ENCODE assay signal across 11 mouse cellular contexts in the genomic region with DNA sequence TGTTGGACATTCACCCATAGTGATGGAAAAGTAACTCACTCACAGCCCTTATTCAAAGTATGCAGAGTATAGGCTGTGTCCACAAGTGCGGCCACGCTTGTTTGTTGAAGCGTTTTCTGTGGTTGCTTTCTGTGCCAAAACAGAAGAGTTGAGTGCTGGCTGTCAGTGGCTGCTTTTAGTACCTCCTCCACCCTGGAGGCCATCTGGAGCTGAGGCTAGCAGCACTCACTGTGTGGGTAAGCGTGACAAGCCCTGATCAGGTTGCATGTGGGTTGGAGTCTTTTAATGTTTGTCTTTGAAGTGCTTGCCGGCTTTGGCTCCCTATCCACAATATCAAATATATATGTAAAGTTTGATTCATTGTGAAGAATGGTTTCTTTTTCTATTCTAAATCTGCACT.
DNase-seq lines count a peak whose midpoint lies in the region; ATAC-seq lines count a peak whose summit lies in the region.
"Had no signal": no experiment of that assay in that cellular context is flagged by ENCODE, and none has a peak within 500 bp of the region (broad histone marks: within the 10 kb centered on the region; RNA-seq: fewer than 3 reads in every experiment).

No protein-coding gene starts in this region.

- H3K27me3 ChIP-seq in forebrain, embryonic 10.5 days (ENCODE audit: poor library complexity, severe bottlenecking) = no peaks in the 10 kb centered on the region
- no peaks in the 10 kb centered on the region for H3K27me3 ChIP-seq in liver, embryonic 12.5 days (replicated peaks)
- H3K27me3 ChIP-seq: limb, embryonic 15.5 days had no signal

- no peak overlapping the region for H3K9ac ChIP-seq in liver, embryonic 12.5 days
- H3K9ac ChIP-seq: limb, embryonic 15.5 days had no signal

- DNase-seq in 3134 (ENCODE audit: extremely low read depth, insufficient read length, low spot score) (peak; percentile 56), 3T3-L1 (ENCODE audit: low read depth, low spot score) (peak; percentile 39)
- peak; percentile 5 for DNase-seq in hindlimb bud, embryonic 11.5 days (ENCODE audit: extremely low spot score, low read depth, low spot score)
- peak; percentile 70 to 79 for DNase-seq in left cerebral cortex, postnatal 36 days (ENCODE audit: low spot score in 2 of 2)
- DNase-seq in forebrain, embryonic 10.5 days (ENCODE audit: extremely low spot score, low spot score) = no peak
- DNase-seq: cerebellum, adult 11 months; thymus, adult 2 months had no signal

- intact Hi-C loops in left cerebral cortex, postnatal 36 days (cut with DNase I) = no loop called here

- WGBS in forebrain, embryonic 10.5 days = 85% methylated on average over 5 of the region's 5 CpGs
- 73% methylated on average over 5 of the region's 5 CpGs for WGBS in liver, embryonic 12.5 days (ENCODE audit: insufficient replicate concordance)

- no peaks in the 10 kb centered on the region for H3K9me3 ChIP-seq in forebrain, embryonic 10.5 days
- no peaks in the 10 kb centered on the region for H3K9me3 ChIP-seq in liver, embryonic 12.5 days (replicated peaks)
- H3K9me3 ChIP-seq: limb, embryonic 15.5 days had no signal

- no peak for ATAC-seq in erythroblast, adult 5-6 weeks (replicated peaks; ENCODE audit: low FRiP score, poor library complexity, severe bottlenecking)
- no peak for ATAC-seq in liver, embryonic 12.5 days

- no peaks in the 10 kb centered on the region for H3K4me1 ChIP-seq in forebrain, embryonic 10.5 days
- no peaks in the 10 kb centered on the region for H3K4me1 ChIP-seq in liver, embryonic 12.5 days

- H3K36me3 ChIP-seq in forebrain, embryonic 10.5 days (replicated peaks) = no peaks in the 10 kb centered on the region
- no peaks in the 10 kb centered on the region for H3K36me3 ChIP-seq in liver, embryonic 12.5 days
- H3K36me3 ChIP-seq: limb, embryonic 15.5 days had no signal

- no peak overlapping the region for H3K4me3 ChIP-seq in forebrain, embryonic 10.5 days
- H3K4me3 ChIP-seq in liver, embryonic 12.5 days = no peak overlapping the region
- H3K4me3 ChIP-seq: erythroblast, embryonic 14.5 days; limb, embryonic 15.5 days had no signal

- H3K4me2 ChIP-seq in liver, embryonic 12.5 days = no peak overlapping the region
- H3K4me2 ChIP-seq: limb, embryonic 15.5 days had no signal

- no peak overlapping the region for H3K27ac ChIP-seq in forebrain, embryonic 10.5 days
- H3K27ac ChIP-seq in liver, embryonic 12.5 days = no peak overlapping the region
- H3K27ac ChIP-seq: limb, embryonic 15.5 days had no signal
